Comparison of ENCODE assay signal across 8 mouse cellular contexts in genomic region chr16:56771163-56772105, GRCm38 (mm10). TPM values are rescaled to one million over a fixed set of nuclear protein-coding genes. Genes with fewer than 3 reads are reported as not detected.
DNase-seq lines count a peak whose midpoint lies in the region; ATAC-seq and TF ChIP-seq lines count a peak whose summit lies in the region.

No protein-coding gene starts in this region.

- no peaks in the 10 kb centered on the region for H3K36me3 ChIP-seq in spleen, adult 2 months (ENCODE audit: control insufficient read depth, insufficient read depth, low read length)
- H3K36me3 ChIP-seq in forebrain, embryonic 13.5 days (ENCODE audit: poor library complexity, severe bottlenecking), result no peaks in the 10 kb centered on the region
- no peaks in the 10 kb centered on the region for H3K36me3 ChIP-seq in intestine, embryonic 14.5 days (ENCODE audit: control insufficient read depth, insufficient read depth, low read length)
- no peaks in the 10 kb centered on the region for H3K36me3 ChIP-seq in midbrain, embryonic 12.5 days

- no peak overlapping the region for H3K4me2 ChIP-seq in forebrain, embryonic 13.5 days
- H3K4me2 ChIP-seq in intestine, embryonic 14.5 days (ENCODE audit: low read length), result no peak overlapping the region
- no peak overlapping the region for H3K4me2 ChIP-seq in midbrain, embryonic 12.5 days (replicated peaks)

- no peak overlapping the region for H3K9ac ChIP-seq in forebrain, embryonic 13.5 days
- no peak overlapping the region for H3K9ac ChIP-seq in intestine, embryonic 14.5 days (ENCODE audit: low read length)
- no peak overlapping the region for H3K9ac ChIP-seq in midbrain, embryonic 12.5 days (replicated peaks)

- no peaks in the 10 kb centered on the region for H3K4me1 ChIP-seq in spleen, adult 2 months (ENCODE audit: control insufficient read depth, insufficient read depth, insufficient read length)
- no peaks in the 10 kb centered on the region for H3K4me1 ChIP-seq in forebrain, embryonic 13.5 days
- no peaks in the 10 kb centered on the region for H3K4me1 ChIP-seq in intestine, embryonic 14.5 days (replicated peaks; ENCODE audit: control insufficient read depth, insufficient read depth, low read length)
- H3K4me1 ChIP-seq in midbrain, embryonic 12.5 days, result no peaks in the 10 kb centered on the region

- no peak overlapping the region for H3K4me3 ChIP-seq in spleen, adult 2 months (ENCODE audit: extremely low read depth, insufficient read depth, insufficient read length)
- no peak overlapping the region for H3K4me3 ChIP-seq in forebrain, embryonic 13.5 days
- no peak overlapping the region for H3K4me3 ChIP-seq in intestine, embryonic 14.5 days (ENCODE audit: low read depth, low read length)
- no peak overlapping the region for H3K4me3 ChIP-seq in midbrain, embryonic 12.5 days

- no peak overlapping the region for H3K27ac ChIP-seq in spleen, adult 2 months (ENCODE audit: insufficient read depth, low read length)
- H3K27ac ChIP-seq in forebrain, embryonic 13.5 days, result no peak overlapping the region
- no peak overlapping the region for H3K27ac ChIP-seq in intestine, embryonic 14.5 days (ENCODE audit: low read depth)
- H3K27ac ChIP-seq in midbrain, embryonic 12.5 days (replicated peaks), result no peak overlapping the region

- peak; percentile 13; the same call in 1 of the 2 replicates for TF ChIP-seq CTCF in spleen, adult 2 months (IDR thresholded peaks at IDR 0.05; ENCODE audit: extremely low read depth, insufficient read depth, insufficient read length, insufficient replicate concordance)

- peak; percentile 91 for ATAC-seq in forebrain, embryonic 13.5 days
- no peak for ATAC-seq in intestine, embryonic 14.5 days (replicated peaks; ENCODE audit: low FRiP score, low TSS enrichment, low read depth)
- peak; percentile 84 for ATAC-seq in midbrain, embryonic 12.5 days (ENCODE audit: low FRiP score, low read depth)

- peak in 1 of 2 experiments; percentile 7 for DNase-seq in spleen, adult 2 months (ENCODE audit: low read depth in 1 of 2, low spot score in 2 of 2)
- DNase-seq in spleen, postnatal 4 days (ENCODE audit: low spot score in 2 of 2), result no peak
- DNase-seq in brain, embryonic 18.5 days (ENCODE audit: low read depth, low spot score), result peak; percentile 46
- peak; percentile 53 for DNase-seq in intestine, embryonic 14.5 days (ENCODE audit: low spot score)
- peak; percentile 27 to 62 for DNase-seq in left cerebral cortex, postnatal 10 days (ENCODE audit: extremely low spot score in 1 of 2, low spot score in 2 of 2)
- DNase-seq in thymus, postnatal 4 days, result peak; percentile 12

- WGBS in spleen, adult 2 months, result 58% methylated on average over 10 of the region's 10 CpGs
- 50% methylated on average over 10 of the region's 10 CpGs for WGBS in forebrain, embryonic 13.5 days
- WGBS in intestine, embryonic 14.5 days, result 47% methylated on average over 10 of the region's 10 CpGs
- WGBS in midbrain, embryonic 12.5 days, result 45% methylated on average over 10 of the region's 10 CpGs

- H3K27me3 ChIP-seq in spleen, adult 2 months (ENCODE audit: control insufficient read depth, insufficient read depth, low read length), result no peaks in the 10 kb centered on the region
- no peaks in the 10 kb centered on the region for H3K27me3 ChIP-seq in forebrain, embryonic 13.5 days
- no peaks in the 10 kb centered on the region for H3K27me3 ChIP-seq in intestine, embryonic 14.5 days (replicated peaks; ENCODE audit: control insufficient read depth, insufficient read depth, low read length)
- H3K27me3 ChIP-seq in midbrain, embryonic 12.5 days, result no peaks in the 10 kb centered on the region

- intact Hi-C loops in left cerebral cortex, postnatal 10 days (cut with DNase I), result loop anchor here (2.0 to 5.0 kb wide), 2 partner anchors 149 to 321 kb away; no protein-coding TSS in a partner anchor

- no peak for TF ChIP-seq POLR2A in spleen, adult 2 months (IDR thresholded peaks at IDR 0.05; ENCODE audit: low read depth, low read length)

- no peaks in the 10 kb centered on the region for H3K9me3 ChIP-seq in forebrain, embryonic 13.5 days (replicated peaks)
- no peaks in the 10 kb centered on the region for H3K9me3 ChIP-seq in intestine, embryonic 14.5 days (ENCODE audit: control insufficient read depth, low read length)
- H3K9me3 ChIP-seq in midbrain, embryonic 12.5 days, result no peaks in the 10 kb centered on the region

RNA-seq across cellular contexts. Expression of gene Adgrg7, which starts 24.2 kb away (rescaled TPM):
- polyA plus RNA-seq in spleen, adult 2 months (2012; rRNA removed), result 0.02 and 0.04 TPM in 2 replicates
- polyA plus RNA-seq in forebrain, embryonic 13.5 days (2015; fragmentation: Nextera tagmentation; extraction: Ambion mirVana), result not detected in 2 replicates
- 0.60 and 0.99 TPM in 2 replicates for polyA plus RNA-seq in intestine, embryonic 14.5 days (2014; fragmentation: Nextera tagmentation; extraction: Ambion mirVana)
- not detected for total RNA-seq in left cerebral cortex, postnatal 10 days (2021)
- polyA plus RNA-seq in midbrain, embryonic 12.5 days (2016; fragmentation: Nextera tagmentation; extraction: Ambion mirVana), result not detected in 2 replicates

RNA-seq across cellular contexts. Expression of gene Tfg, which starts 54.2 kb away (rescaled TPM):
- polyA plus RNA-seq in spleen, adult 2 months (2012; rRNA removed), result 36.5 and 41.5 TPM in 2 replicates
- polyA plus RNA-seq in forebrain, embryonic 13.5 days (2015; fragmentation: Nextera tagmentation; extraction: Ambion mirVana), result 145 and 151 TPM in 2 replicates
- polyA plus RNA-seq in intestine, embryonic 14.5 days (2014; fragmentation: Nextera tagmentation; extraction: Ambion mirVana), result 151 and 162 TPM in 2 replicates
- total RNA-seq in left cerebral cortex, postnatal 10 days (2021), result 10 to 100 TPM; 80.4 to 83.3 TPM
- 177 and 181 TPM in 2 replicates for polyA plus RNA-seq in midbrain, embryonic 12.5 days (2016; fragmentation: Nextera tagmentation; extraction: Ambion mirVana)

Comparison
In these comparisons a context has a peak if more than half of its experiments do, and no peak if none do; other contexts are left out.
1. DNase-seq: peak in brain, embryonic 18.5 days (single experiment), intestine, embryonic 14.5 days (single experiment), left cerebral cortex, postnatal 10 days (2 of 2) and thymus, postnatal 4 days (single experiment); none in spleen, postnatal 4 days (0 of 2).